Mouse (Mus musculus) neural tube, embryonic 14.5 days (tissue): ENCODE data around the gene Rftn1. TPM values are rescaled to one million over a fixed set of nuclear protein-coding genes. Genes with fewer than 3 reads are reported as not detected.

Experiments used
- ATAC-seq: fragments of 200-750 bp; cut with Nextera tagmentation; 2 replicates; pipeline ENCODE4 v1.8.0; 2017; ENCODE audit warnings: low read depth, mild to moderate bottlenecking, moderate TSS enrichment, moderate library complexity
- H3K27ac ChIP-seq: fragments of 300-500 bp; sonication (generic); 2 replicates; pipeline ENCODE4 v1.5.1; 2014; ENCODE audit warnings: low read depth, mild to moderate bottlenecking, control low read depth, low read length, moderate library complexity, mixed read lengths
- H3K27me3 ChIP-seq: fragments of 300-500 bp; sonication (generic); 2 replicates; pipeline ENCODE4 v1.6.1; 2014; ENCODE audit warnings: low read length; ENCODE audit not compliant: control insufficient read depth, insufficient read depth
- H3K36me3 ChIP-seq: fragments of 300-500 bp; sonication (generic); 2 replicates; pipeline ENCODE4 v1.6.1; 2014; ENCODE audit warnings: low read length, mixed read lengths; ENCODE audit not compliant: control insufficient read depth, insufficient read depth
- H3K4me1 ChIP-seq: fragments of 300-500 bp; sonication (generic); 2 replicates; pipeline ENCODE4 v1.6.1; 2014; ENCODE audit warnings: low read length; ENCODE audit not compliant: control insufficient read depth, insufficient read depth
- H3K4me2 ChIP-seq: fragments of 300-500 bp; sonication (generic); 2 replicates; pipeline ENCODE4 v1.6.1; 2014; ENCODE audit warnings: mild to moderate bottlenecking, low read depth, low read length, control low read depth
- H3K4me3 ChIP-seq: fragments of 300-500 bp; sonication (generic); 2 replicates; pipeline ENCODE4 v1.5.1; 2014; ENCODE audit warnings: low read depth, low read length, control low read depth, mixed read lengths
- H3K9ac ChIP-seq: fragments of 300-500 bp; sonication (generic); replicated peaks from 2 replicates; pipeline ENCODE4 v1.6.1; 2014; ENCODE audit warnings: low read depth, mild to moderate bottlenecking, control low read depth, low read length, mixed read lengths
- H3K9me3 ChIP-seq: fragments of 300-500 bp; sonication (generic); 2 replicates; pipeline ENCODE4 v1.6.1; 2016; ENCODE audit warnings: low read length; ENCODE audit not compliant: control insufficient read depth
- WGBS: fragments of 180-500 bp; shearing (Covaris S2); extraction: QIAGEN DNeasy Blood & Tissue Kit; methylation state at CpG from one replicate; pipeline ENCODE4 v1.1.7; 2014; 5-methylcytosine and 5-hydroxymethylcytosine counted together
- polyA plus RNA-seq: library from polyadenylated mRNA; unstranded; fragments of >200 nt; fragmentation: Nextera tagmentation; extraction: Ambion mirVana; gene quantifications from 2 replicates; pipeline ENCODE4 v1.2.1, GENCODE M21; 2014

Gene Rftn1
- polyA plus RNA-seq, 1 experiment from 2014 or later, result 20.4 TPM

GRCm38 (mm10) chr17:50048209-50048608 lies 142.3 kb downstream of the Rftn1 start:
- ATAC-seq, result peak; percentile 25; the same call in 1 of the 2 replicates
- no peaks in the 10 kb centered on the region for H3K36me3 ChIP-seq
- no peaks in the 10 kb centered on the region for H3K4me1 ChIP-seq
- no peak overlapping the region for H3K4me3 ChIP-seq
- H3K9me3 ChIP-seq, result no peaks in the 10 kb centered on the region
- H3K27ac ChIP-seq, result peak overlapping the region; percentile 16; the same call in 1 of the 2 replicates
- H3K4me2 ChIP-seq, result no peak overlapping the region
- 46% methylated on average over 9 of the region's 9 CpGs for WGBS
- H3K27me3 ChIP-seq, result no peaks in the 10 kb centered on the region
- H3K9ac ChIP-seq, result no peak overlapping the region

- H3K27ac ChIP-seq, result no peak overlapping the region
- H3K9ac ChIP-seq, result no peak overlapping the region
- H3K27me3 ChIP-seq, result no peaks in the 10 kb centered on the region
- H3K9me3 ChIP-seq, result no peaks in the 10 kb centered on the region
- no peak for ATAC-seq
- no peaks in the 10 kb centered on the region for H3K4me1 ChIP-seq
- no peak overlapping the region for H3K4me2 ChIP-seq
- WGBS, result 88% methylated on average over 12 of the region's 12 CpGs
- H3K36me3 ChIP-seq, result no peaks in the 10 kb centered on the region
- H3K4me3 ChIP-seq, result no peak overlapping the region
Measured at GRCm38 (mm10) chr17:50047182-50047581, 143.3 kb downstream of the Rftn1 start.

- Histone ChIP-seq H3K4me3 (no peak overlapping the region), H3K36me3 (no peaks in the 10 kb centered on the region), H3K27ac (no peak overlapping the region), H3K27me3 (no peaks in the 10 kb centered on the region), H3K4me1 (no peaks in the 10 kb centered on the region), H3K9me3 (no peaks in the 10 kb centered on the region), H3K4me2 (no peak overlapping the region), H3K9ac (no peak overlapping the region)
- ATAC-seq, result no peak
- WGBS, result 92% methylated on average over 3 of the region's 3 CpGs
Measured at GRCm38 (mm10) chr17:50040727-50041410, 149.6 kb downstream of the Rftn1 start.

- H3K36me3 ChIP-seq, result no peaks in the 10 kb centered on the region
- H3K4me2 ChIP-seq, result no peak overlapping the region
- H3K4me3 ChIP-seq, result no peak overlapping the region
- ATAC-seq, result no peak
- no peak overlapping the region for H3K27ac ChIP-seq
- H3K9ac ChIP-seq, result no peak overlapping the region
- WGBS, result 78% methylated on average over 10 of the region's 10 CpGs
- no peaks in the 10 kb centered on the region for H3K9me3 ChIP-seq
- H3K4me1 ChIP-seq, result no peaks in the 10 kb centered on the region
- no peaks in the 10 kb centered on the region for H3K27me3 ChIP-seq
Measured at GRCm38 (mm10) chr17:50037882-50038665, 152.4 kb downstream of the Rftn1 start.

GRCm38 (mm10) chr17:50037416-50037815 lies 153.1 kb downstream of the Rftn1 start:
- WGBS, result 71% methylated on average over 4 of the region's 4 CpGs
- Histone ChIP-seq H3K9me3 (no peaks in the 10 kb centered on the region), H3K27ac (no peak overlapping the region), H3K36me3 (no peaks in the 10 kb centered on the region), H3K4me2 (no peak overlapping the region), H3K9ac (no peak overlapping the region), H3K4me1 (no peaks in the 10 kb centered on the region), H3K4me3 (no peak overlapping the region), H3K27me3 (no peaks in the 10 kb centered on the region)
- no peak for ATAC-seq

GRCm38 (mm10) chr17:50036751-50037385 lies 153.6 kb downstream of the Rftn1 start:
- ATAC-seq, result no peak
- no peaks in the 10 kb centered on the region for H3K4me1 ChIP-seq
- H3K9me3 ChIP-seq, result no peaks in the 10 kb centered on the region
- no peak overlapping the region for H3K27ac ChIP-seq
- H3K4me3 ChIP-seq, result no peak overlapping the region
- H3K9ac ChIP-seq, result no peak overlapping the region
- no peaks in the 10 kb centered on the region for H3K27me3 ChIP-seq
- H3K36me3 ChIP-seq, result no peaks in the 10 kb centered on the region
- H3K4me2 ChIP-seq, result no peak overlapping the region
- WGBS, result 56% methylated on average over 14 of the region's 14 CpGs

- WGBS, result 78% methylated on average over 6 of the region's 6 CpGs
- no peaks in the 10 kb centered on the region for H3K4me1 ChIP-seq
- no peak overlapping the region for H3K4me3 ChIP-seq
- ATAC-seq, result no peak
- H3K36me3 ChIP-seq, result no peaks in the 10 kb centered on the region
- no peaks in the 10 kb centered on the region for H3K27me3 ChIP-seq
- H3K9ac ChIP-seq, result no peak overlapping the region
- H3K27ac ChIP-seq, result no peak overlapping the region
- no peaks in the 10 kb centered on the region for H3K9me3 ChIP-seq
- no peak overlapping the region for H3K4me2 ChIP-seq
Measured at GRCm38 (mm10) chr17:50033698-50034097, 156.8 kb downstream of the Rftn1 start.

- Histone ChIP-seq H3K27ac (no peak overlapping the region), H3K36me3 (no peaks in the 10 kb centered on the region), H3K4me2 (no peak overlapping the region), H3K4me3 (no peak overlapping the region), H3K9ac (no peak overlapping the region), H3K9me3 (no peaks in the 10 kb centered on the region), H3K27me3 (no peaks in the 10 kb centered on the region), H3K4me1 (no peaks in the 10 kb centered on the region)
- WGBS, result 86% methylated on average over 13 of the region's 13 CpGs
- no peak for ATAC-seq
Measured at GRCm38 (mm10) chr17:50031548-50032491, 158.7 kb downstream of the Rftn1 start.
